Mouse (Mus musculus): Measurements from ENCODE around the gene Krt34. TPM values are rescaled to one million over a fixed set of nuclear protein-coding genes. Genes with fewer than 3 reads are reported as not detected.

The Krt34 gene
- total RNA-seq, 2 experiments from 2014 or later, result not detected

DNA sequence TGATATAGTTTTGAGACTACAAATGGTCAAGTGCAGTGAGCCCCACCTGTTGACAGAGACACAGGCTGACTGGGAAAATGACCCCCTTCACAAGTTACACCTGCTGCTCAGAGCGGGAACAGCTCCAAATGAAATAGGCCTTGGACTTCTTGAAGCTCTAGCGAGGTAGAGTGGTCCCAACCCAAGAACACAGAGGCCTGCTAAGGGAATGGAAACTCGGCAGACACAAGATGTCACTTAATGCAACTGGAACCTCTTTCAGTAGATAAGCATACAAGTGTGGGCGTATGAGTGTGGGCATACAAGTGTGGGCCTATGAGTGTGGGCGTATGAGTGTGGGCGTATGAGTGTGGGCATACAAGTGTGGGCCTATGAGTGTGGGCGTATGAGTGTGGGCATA, 42.3 kb downstream of the Krt34 start:
- DNase-seq, result no peak

DNA sequence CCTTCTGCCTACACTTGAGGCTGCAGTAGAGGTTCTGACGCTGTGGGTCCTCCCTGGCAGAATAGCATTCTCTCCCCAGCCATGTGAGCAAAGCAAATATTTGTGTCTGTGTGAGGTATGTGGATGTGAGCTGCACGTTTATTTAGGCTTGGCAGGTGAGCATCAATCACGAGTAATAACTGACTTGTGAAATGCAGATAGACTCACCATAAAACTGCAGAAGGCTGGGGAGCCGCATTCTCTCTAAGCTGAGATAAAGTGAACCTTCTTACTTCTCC, 47.0 kb downstream of the Krt34 start:
- DNase-seq, result no peak

DNA sequence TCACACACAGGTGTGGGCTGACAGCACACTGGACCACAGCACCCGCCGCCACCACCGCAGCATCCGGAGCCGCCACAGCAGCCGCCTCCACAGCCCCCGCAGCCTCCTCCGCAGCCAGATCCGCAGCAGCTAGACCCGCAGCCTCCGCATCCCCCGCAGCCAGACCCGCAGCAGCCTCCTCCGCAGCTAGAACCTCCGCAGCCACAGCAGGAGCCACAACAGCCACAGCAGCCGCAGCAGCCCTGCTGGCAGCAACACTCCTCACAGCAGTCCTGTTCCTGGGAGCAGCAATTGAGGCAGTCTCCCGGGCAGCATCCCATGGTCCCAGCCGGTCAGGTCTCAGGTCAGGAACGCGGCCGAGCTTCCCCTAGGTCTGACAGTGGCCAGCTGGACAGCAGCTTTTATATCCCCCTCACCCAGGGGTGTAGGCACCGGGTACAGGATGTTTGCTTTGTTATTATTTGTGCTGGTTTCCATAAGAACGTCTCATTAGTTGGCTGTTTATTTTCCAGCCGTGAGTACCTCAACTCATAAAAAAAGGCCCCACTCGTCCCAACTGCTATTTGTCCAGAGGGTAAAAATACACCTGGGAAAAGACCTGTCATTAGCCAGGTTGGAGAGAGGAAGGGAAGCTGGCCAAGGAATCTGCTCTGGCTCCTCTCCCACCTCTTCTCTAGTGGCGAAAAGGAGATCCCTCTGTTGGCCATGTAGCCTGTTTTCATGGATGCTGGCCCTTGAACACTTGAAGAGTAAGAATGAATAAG, 47.6 kb downstream of the Krt34 start, which contains the start of gene Krtap17-1:
Gene Krtap17-1, minus strand, starts transcription at position 375 of the 764 bp plus-strand sequence.
- DNase-seq, result no peak

DNA sequence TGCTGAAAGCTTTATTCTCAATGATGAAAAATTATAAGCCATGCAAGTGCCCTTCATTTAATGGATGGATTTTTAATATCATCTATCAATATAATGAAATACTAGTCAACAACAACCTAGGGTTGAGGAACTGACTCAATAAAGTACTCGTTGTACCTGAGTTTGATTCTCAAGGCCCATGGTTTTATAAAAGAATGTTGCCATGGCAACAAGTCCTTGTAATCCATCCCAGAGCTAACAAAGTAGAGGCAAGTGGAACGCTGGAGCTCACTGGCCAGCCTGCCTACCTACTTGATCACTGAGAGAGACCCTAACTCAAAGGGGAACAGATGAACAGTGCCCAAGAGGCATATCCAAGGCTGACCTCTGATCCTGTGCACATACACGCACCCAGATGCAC, 50.8 kb downstream of the Krt34 start:
- no peak for DNase-seq

DNA sequence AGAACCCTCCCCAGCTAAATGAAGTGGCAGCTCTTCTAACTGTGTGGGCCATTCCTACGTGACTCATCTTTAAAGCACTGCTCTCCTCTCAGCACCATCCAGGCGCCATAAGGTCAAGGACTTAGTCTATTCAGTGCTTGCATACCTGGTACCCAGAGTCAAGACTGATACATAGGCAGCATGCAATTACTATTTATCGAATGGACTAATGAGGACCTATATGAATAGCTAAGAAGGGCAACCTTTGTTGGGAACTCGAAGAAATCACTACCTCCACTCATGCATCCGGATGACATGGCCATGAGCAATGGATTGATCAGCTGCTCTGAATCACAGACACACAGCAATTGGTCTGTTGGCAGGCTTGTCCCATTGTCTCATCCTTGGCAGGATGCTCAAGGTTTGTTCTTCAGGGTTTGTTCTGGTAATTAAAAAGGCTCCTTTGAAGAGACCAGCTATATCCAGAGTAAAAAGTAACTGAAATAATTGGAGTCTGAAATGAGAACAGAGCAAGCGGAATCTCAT, 51.4 kb downstream of the Krt34 start:
- no peak for DNase-seq

DNA sequence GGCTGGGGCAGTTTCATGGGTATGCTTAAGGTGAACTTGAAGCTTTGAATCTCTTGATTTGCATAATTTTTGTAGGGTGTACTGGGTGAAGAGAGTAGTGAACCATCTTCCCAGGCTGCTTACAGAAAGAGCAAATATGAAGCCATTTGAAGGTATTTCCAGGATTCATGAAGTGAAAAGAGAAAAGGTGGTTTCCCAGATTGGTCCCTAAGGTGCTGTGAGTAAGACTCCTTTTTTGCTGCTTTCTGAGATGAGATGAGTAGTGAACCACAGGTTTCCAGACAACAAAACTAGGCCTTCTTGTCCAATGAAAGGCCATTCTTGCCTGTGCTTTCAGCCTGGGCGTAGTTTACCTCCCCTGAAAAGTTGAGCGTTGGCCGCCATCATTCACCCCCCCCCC, 52.8 kb downstream of the Krt34 start:
- no peak for DNase-seq

Other genes with a start within 250 kb of the Krt34 start
- gene Gm11596, start 248.1 kb downstream of the Krt34 start, total RNA-seq (2021), result not detected
- gene Gm11569, start 242.6 kb downstream of the Krt34 start, total RNA-seq (2021), result not detected
- not detected for gene Gm11554, start 237.1 kb downstream of the Krt34 start, total RNA-seq (2021)
- not detected for gene Krtap4-13, start 231.7 kb downstream of the Krt34 start, total RNA-seq (2021)
- not detected for gene Gm11564, start 225.9 kb downstream of the Krt34 start, total RNA-seq (2021)
- not detected for gene 2300003K06Rik, start 203.5 kb downstream of the Krt34 start, total RNA-seq (2021)
- not detected for gene Krtap4-16, start 189.9 kb downstream of the Krt34 start, total RNA-seq (2021)
- not detected for gene Gm11568, start 183.6 kb downstream of the Krt34 start, total RNA-seq (2021)
- not detected for gene Gm11559, start 177.1 kb downstream of the Krt34 start, total RNA-seq (2021)
- not detected for gene Krtap9-1, start 168.2 kb downstream of the Krt34 start, total RNA-seq (2021)
- not detected for gene Gm11567, start 162.4 kb downstream of the Krt34 start, total RNA-seq (2021)
- not detected for gene Krtap31-1, start 133.6 kb downstream of the Krt34 start, total RNA-seq (2021)
- not detected for gene Gm11565, start 126.8 kb downstream of the Krt34 start, total RNA-seq (2021)
- not detected for gene Krtap31-2, start 105.3 kb downstream of the Krt34 start, total RNA-seq (2021)
- not detected for gene Krtap9-5, start 93.1 kb downstream of the Krt34 start, total RNA-seq (2021)
- gene Krtap29-1, start 62.5 kb downstream of the Krt34 start, total RNA-seq (2021), result not detected
- gene Krtap16-1, start 55.0 kb downstream of the Krt34 start, total RNA-seq (2021), result not detected
- gene Krtap17-1, start 47.6 kb downstream of the Krt34 start, total RNA-seq (2021), result not detected
- gene Krt33a, start 25.3 kb downstream of the Krt34 start, total RNA-seq (2021), result not detected
- gene Krt33b, start 11.7 kb downstream of the Krt34 start, total RNA-seq (2021), result not detected
- gene Krt31, start 9.0 kb upstream of the Krt34 start, total RNA-seq (2021), result not detected
- gene Krt32, start 46.7 kb upstream of the Krt34 start, total RNA-seq (2021), result not detected
- not detected for gene Krt35, start 54.7 kb upstream of the Krt34 start, total RNA-seq (2021)
- gene Krt36, start 64.1 kb upstream of the Krt34 start, total RNA-seq (2021), result not detected
- not detected for gene Krt13, start 80.0 kb upstream of the Krt34 start, total RNA-seq (2021)
- under 1 TPM in 1 of 2 experiments, not detected in 1; 0.17 TPM for gene Krt15, start 94.4 kb upstream of the Krt34 start, total RNA-seq (2021)
- gene Krt19, start 107.1 kb upstream of the Krt34 start, total RNA-seq (2021), result 10 to 100 TPM; 16.1 to 21.1 TPM
- gene Krt9, start 151.7 kb upstream of the Krt34 start, total RNA-seq (2021), result not detected
- 1 to 10 TPM; 1.6 to 2.9 TPM for gene Krt14, start 166.0 kb upstream of the Krt34 start, total RNA-seq (2021)
- gene Krt16, start 207.3 kb upstream of the Krt34 start, total RNA-seq (2021), result not detected
- gene Krt17, start 219.5 kb upstream of the Krt34 start, total RNA-seq (2021), result under 1 TPM in 1 of 2 experiments, not detected in 1; 0.29 TPM
- gene Krt42, start 228.3 kb upstream of the Krt34 start, total RNA-seq (2021), result not detected